Mouse (Mus musculus) MEL (cell line): ENCODE data around the gene Ttll8. TPM values are rescaled to one million over a fixed set of nuclear protein-coding genes. Genes with fewer than 3 reads are reported as not detected.

Source experiments
- DNase-seq: peaks from one replicate; pipeline ENCODE4 v3.0.0; 2011; ENCODE audit warnings: low read depth, low spot score
- H3K27ac ChIP-seq: 2 replicates; pipeline ENCODE4 v1.5.1; 2012; ENCODE audit warnings: low read depth, mild to moderate bottlenecking, control low read depth, low read length, moderate library complexity; ENCODE audit not compliant: control insufficient read depth
- H3K27me3 ChIP-seq, 2 experiments: fragments of 150-350 bp in 1 of 2; sonication (generic) in 1 of 2; 2 replicates each; pipeline ENCODE4 v1.6.1; 2012; ENCODE audit warnings: low read length in 2 of 2, mild to moderate bottlenecking in 2 of 2, improper control_type of control experiment in 1 of 2, moderate library complexity in 1 of 2; ENCODE audit not compliant: insufficient read depth in 2 of 2, control insufficient read depth in 1 of 2
- H3K36me3 ChIP-seq, 2 experiments: 2 replicates each; pipeline ENCODE4 v1.6.1; 2012 to 2014; ENCODE audit warnings: low read length in 2 of 2, improper control_type of control experiment in 1 of 2, inconsistent platforms in 1 of 2, mild to moderate bottlenecking in 1 of 2; ENCODE audit not compliant: insufficient read depth in 2 of 2, control insufficient read depth in 1 of 2
- H3K4me1 ChIP-seq, 2 experiments: fragments of 150-350 bp in 1 of 2; sonication (generic) in 1 of 2; 2 replicates each; pipeline ENCODE4 v1.6.1; 2012; ENCODE audit warnings: low read length in 2 of 2, improper control_type of control experiment in 1 of 2, mild to moderate bottlenecking in 1 of 2; ENCODE audit not compliant: insufficient read depth in 2 of 2, control insufficient read depth in 1 of 2
- H3K4me3 ChIP-seq, 2 experiments: fragments of 150-350 bp in 1 of 2; sonication (generic) in 1 of 2; 2 replicates each; pipeline ENCODE4 v1.5.1; 2012; ENCODE audit warnings: low read depth in 2 of 2, low read length in 2 of 2, mild to moderate bottlenecking in 2 of 2, moderate library complexity in 2 of 2, control low read depth in 1 of 2, improper control_type of control experiment in 1 of 2; ENCODE audit not compliant: control insufficient read depth in 1 of 2, insufficient read depth in 1 of 2
- H3K79me2 ChIP-seq: 2 replicates; pipeline ENCODE4 v1.6.1; 2012; ENCODE audit warnings: mild to moderate bottlenecking, low read length, moderate library complexity; ENCODE audit not compliant: control insufficient read depth, poor library complexity, insufficient read depth
- H3K9ac ChIP-seq: 2 replicates; pipeline ENCODE4 v1.6.1; 2012; ENCODE audit warnings: low read depth, mild to moderate bottlenecking, control low read depth, low read length, moderate library complexity; ENCODE audit not compliant: control insufficient read depth, poor library complexity, severe bottlenecking
- H3K9me3 ChIP-seq: fragments of 150-350 bp; sonication (generic); replicated peaks from 2 replicates; pipeline ENCODE4 v1.6.1; 2012; ENCODE audit warnings: mild to moderate bottlenecking, low read length, improper control_type of control experiment, moderate library complexity; ENCODE audit not compliant: insufficient read depth
- BHLHE40 ChIP-seq: IDR thresholded peaks from 2 replicates; pipeline ENCODE4 v1.6.1; 2012; ENCODE audit warnings: low read depth, mild to moderate bottlenecking, inconsistent platforms, low read length, improper control_type of control experiment, borderline replicate concordance
- CHD2 ChIP-seq: IDR thresholded peaks from 2 replicates; pipeline ENCODE4 v1.6.1; 2011; ENCODE audit warnings: low read length, improper control_type of control experiment
- CTCF ChIP-seq, 3 experiments: IDR thresholded peaks in 2 of 3; conservative IDR thresholded peaks in 1 of 3; 2 replicates each; pipeline ENCODE4 v1.5.1; 2011 to 2012; ENCODE audit warnings: low read length in 3 of 3, low read depth in 2 of 3, mild to moderate bottlenecking in 2 of 3, improper control_type of control experiment in 1 of 3, inconsistent platforms in 1 of 3, mixed read lengths in 1 of 3, moderate library complexity in 1 of 3; ENCODE audit not compliant: control insufficient read depth in 1 of 3, insufficient read depth in 1 of 3, poor library complexity in 1 of 3, severe bottlenecking in 1 of 3
- EP300 ChIP-seq, 2 experiments: IDR thresholded peaks; 2 replicates each; pipeline ENCODE4 v1.6.1; 2011; ENCODE audit warnings: improper control_type of control experiment in 2 of 2, low read length in 2 of 2, low read depth in 1 of 2, mild to moderate bottlenecking in 1 of 2
- ETS1 ChIP-seq: IDR thresholded peaks from 2 replicates; pipeline ENCODE4 v1.6.1; 2012; ENCODE audit warnings: low read depth, mild to moderate bottlenecking, inconsistent platforms, low read length, improper control_type of control experiment, moderate library complexity
- GABPA ChIP-seq: IDR thresholded peaks from 2 replicates; pipeline ENCODE4 v1.6.1; 2012; ENCODE audit warnings: low read depth, mild to moderate bottlenecking, inconsistent platforms, low read length, improper control_type of control experiment, moderate library complexity
- HCFC1 ChIP-seq: IDR thresholded peaks from 2 replicates; pipeline ENCODE4 v1.6.1; 2012; ENCODE audit warnings: low read depth, mild to moderate bottlenecking, inconsistent platforms, low read length, improper control_type of control experiment, moderate library complexity
- KAT2A ChIP-seq: conservative IDR thresholded peaks from 2 replicates; pipeline ENCODE4 v1.6.1; 2012; ENCODE audit warnings: low read depth, low read length, improper control_type of control experiment, inconsistent platforms
- MAFK ChIP-seq: IDR thresholded peaks from 2 replicates; pipeline ENCODE4 v1.6.1; 2011; ENCODE audit warnings: low read depth, mild to moderate bottlenecking, low read length, improper control_type of control experiment, borderline replicate concordance
- MEF2A ChIP-seq: IDR thresholded peaks from 2 replicates; pipeline ENCODE4 v1.6.1; 2014; ENCODE audit warnings: low read depth, mild to moderate bottlenecking, inconsistent platforms, low read length, improper control_type of control experiment; ENCODE audit not compliant: poor library complexity, insufficient replicate concordance, severe bottlenecking; ENCODE audit errors: extremely low read depth
- MYB ChIP-seq: IDR thresholded peaks from 2 replicates; pipeline ENCODE4 v1.6.1; 2011; ENCODE audit warnings: mild to moderate bottlenecking, low read depth, low read length, improper control_type of control experiment
- MYC ChIP-seq: IDR thresholded peaks from 2 replicates; pipeline ENCODE4 v1.6.1; 2011; ENCODE audit warnings: low read depth, mild to moderate bottlenecking, low read length, improper control_type of control experiment, moderate library complexity
- NRF1 ChIP-seq: IDR thresholded peaks from 2 replicates; pipeline ENCODE4 v1.6.1; 2014; ENCODE audit warnings: low read depth, mild to moderate bottlenecking, inconsistent platforms, low read length, improper control_type of control experiment, moderate library complexity; ENCODE audit not compliant: poor library complexity, insufficient read depth, severe bottlenecking
- POLR2AphosphoS5 ChIP-seq: IDR thresholded peaks from 2 replicates; pipeline ENCODE4 v1.6.1; 2012; ENCODE audit warnings: low read depth, borderline replicate concordance, mild to moderate bottlenecking, inconsistent platforms, low read length, moderate library complexity, mixed read lengths
- RAD21 ChIP-seq: IDR thresholded peaks from 2 replicates; pipeline ENCODE4 v1.6.1; 2011; ENCODE audit warnings: mild to moderate bottlenecking, low read depth, low read length, improper control_type of control experiment
- SIN3A ChIP-seq: IDR thresholded peaks from 2 replicates; pipeline ENCODE4 v1.6.1; 2012; ENCODE audit warnings: low read length, improper control_type of control experiment, inconsistent platforms
- SMC3 ChIP-seq: IDR thresholded peaks from 2 replicates; pipeline ENCODE4 v1.6.1; 2011; ENCODE audit warnings: low read depth, low read length, improper control_type of control experiment
- TAL1 ChIP-seq: IDR thresholded peaks from 2 replicates; pipeline ENCODE4 v1.6.1; 2012; ENCODE audit warnings: mild to moderate bottlenecking, inconsistent platforms, low read length, moderate library complexity, mixed read lengths
- TBP ChIP-seq: IDR thresholded peaks from 2 replicates; pipeline ENCODE4 v1.8.0; 2011; ENCODE audit warnings: low read depth, low read length, improper control_type of control experiment
- UBTF ChIP-seq: IDR thresholded peaks from 2 replicates; pipeline ENCODE4 v1.6.1; 2012; ENCODE audit warnings: low read depth, mild to moderate bottlenecking, inconsistent platforms, low read length, improper control_type of control experiment, moderate library complexity, borderline replicate concordance; ENCODE audit not compliant: insufficient read depth
- USF1 ChIP-seq: IDR thresholded peaks from 2 replicates; pipeline ENCODE4 v1.6.1; 2014; ENCODE audit warnings: low read depth, mild to moderate bottlenecking, inconsistent platforms, low read length, improper control_type of control experiment, moderate library complexity
- USF2 ChIP-seq, 2 experiments: IDR thresholded peaks; 2 replicates each; pipeline ENCODE4 v1.6.1; 2011 to 2012; ENCODE audit warnings: improper control_type of control experiment in 2 of 2, low read length in 2 of 2, borderline replicate concordance in 1 of 2, inconsistent platforms in 1 of 2, low read depth in 1 of 2, mild to moderate bottlenecking in 1 of 2; ENCODE audit not compliant: insufficient read depth in 1 of 2
- ZMIZ1 ChIP-seq: IDR thresholded peaks from 2 replicates; pipeline ENCODE4 v1.6.1; 2012; ENCODE audit warnings: low read depth, mild to moderate bottlenecking, inconsistent platforms, low read length, improper control_type of control experiment, moderate library complexity
- ZNF384 ChIP-seq: IDR thresholded peaks from 2 replicates; pipeline ENCODE4 v1.6.1; 2012; ENCODE audit warnings: low read depth, mild to moderate bottlenecking, inconsistent platforms, low read length, improper control_type of control experiment
- polyA plus RNA-seq, 2 experiments: library from polyadenylated mRNA; stranded (reverse) in 1 of 2; unstranded in 1 of 2; fragments of >175 nt in 1 of 2; fragments of >200 nt in 1 of 2; gene quantifications; 2 replicates each; pipeline versions ENCODE4 v1.2.1 to v1.2.4; 2012; ENCODE audit warnings: low replicate concordance in 2 of 2, low read depth in 1 of 2; ENCODE audit not compliant: insufficient read length in 2 of 2, insufficient read depth in 1 of 2, missing spikeins in 1 of 2
- total RNA-seq: library from RNA; depleted of rRNA; stranded (reverse); fragments of 300-350 nt; gene quantifications from 2 replicates; pipeline ENCODE4 v1.2.3, GENCODE M21; 2012

The Ttll8 gene
- total and polyA plus RNA-seq, 3 experiments = not detected

DNA sequence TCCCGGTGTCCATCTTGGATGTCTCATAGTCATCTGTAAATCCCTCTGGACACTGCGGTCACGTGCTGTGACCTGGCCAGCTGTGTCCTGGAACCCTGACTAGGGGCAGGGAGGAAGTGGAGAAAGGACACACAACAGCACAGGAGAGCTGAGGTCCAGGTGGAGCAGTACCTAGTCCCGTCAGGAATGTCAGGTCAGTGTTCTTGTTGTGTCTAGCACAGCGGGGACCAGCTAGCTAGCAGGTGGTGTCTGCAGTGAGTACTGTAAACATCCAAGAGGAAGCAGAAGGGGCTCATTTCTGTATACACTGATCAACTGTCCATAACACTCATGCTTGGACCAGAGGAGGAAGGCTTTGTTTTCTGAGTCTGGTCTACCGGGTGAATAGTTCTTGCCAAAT, 68.8 kb downstream of the Ttll8 start:
- H3K79me2 ChIP-seq = no peaks in the 10 kb centered on the region
- no peaks in the 10 kb centered on the region for H3K36me3 ChIP-seq
- H3K4me3 ChIP-seq = no peak overlapping the region
- peaks cover 8 to 19% of the 10 kb centered on the region in 2 experiments for H3K27me3 ChIP-seq
- no peaks in the 10 kb centered on the region for H3K9me3 ChIP-seq
- no peak overlapping the region for H3K9ac ChIP-seq
- H3K27ac ChIP-seq = no peak overlapping the region
- TF ChIP-seq USF1 = no peak
- TF ChIP-seq RAD21 = no peak
- no peak for TF ChIP-seq USF2 (IDR thresholded peaks at IDR 0.05; ENCODE audit: borderline replicate concordance in 1 of 2, insufficient read depth in 1 of 2, low read depth in 1 of 2, low read length in 2 of 2)
- TF ChIP-seq, all 39 proteins: peak for 0
- DNase-seq = no peak
- H3K4me1 ChIP-seq = no peaks in the 10 kb centered on the region

GRCm38 (mm10) chr15:88883342-88883741, 70.9 kb downstream of the Ttll8 start:
- Histone ChIP-seq H3K79me2 (no peaks in the 10 kb centered on the region), H3K27me3 (peaks cover 8 to 19% of the 10 kb centered on the region in 2 experiments), H3K36me3 (no peaks in the 10 kb centered on the region), H3K4me1 (no peaks in the 10 kb centered on the region), H3K4me3 (no peak overlapping the region), H3K9ac (no peak overlapping the region), H3K9me3 (no peaks in the 10 kb centered on the region), H3K27ac (no peak overlapping the region)
- TF ChIP-seq CHD2 (no peak), SIN3A (no peak), KAT2A (no peak), MAFK (no peak), USF2 (IDR thresholded peaks at IDR 0.05; ENCODE audit: borderline replicate concordance in 1 of 2, insufficient read depth in 1 of 2, low read depth in 1 of 2, low read length in 2 of 2) (no peak), NRF1 (no peak), MYC (no peak), ETS1 (no peak), POLR2AphosphoS5 (no peak), ZMIZ1 (no peak), GABPA (no peak), TAL1 (no peak), MEF2A (no peak)
- DNase-seq = no peak

DNA sequence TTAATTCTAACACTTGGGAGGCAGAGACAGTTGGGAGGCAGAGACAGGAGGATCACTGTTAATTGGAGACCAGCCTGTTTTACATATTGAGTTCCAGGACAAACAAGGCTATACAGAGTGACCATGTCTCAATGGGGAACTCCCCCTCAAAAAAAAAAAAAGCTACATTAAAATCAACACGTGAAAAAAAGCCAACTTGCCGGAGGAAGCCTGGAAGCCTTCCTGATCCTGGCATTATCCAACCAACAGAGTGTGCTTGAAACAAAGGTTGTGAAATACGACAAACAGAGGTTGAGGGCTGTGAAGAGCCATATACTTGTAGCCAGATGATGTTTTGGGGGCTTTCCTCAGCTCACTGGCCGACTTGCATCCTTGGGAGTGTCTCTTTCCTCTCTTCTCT, 71.4 kb downstream of the Ttll8 start:
- H3K4me3 ChIP-seq = no peak overlapping the region
- H3K27ac ChIP-seq = no peak overlapping the region
- DNase-seq = no peak
- TF ChIP-seq MYB = no peak
- no peak for TF ChIP-seq CTCF (IDR thresholded peaks at IDR 0.05 in 2 of 3, conservative IDR thresholded peaks at IDR 0.05 in 1 of 3; ENCODE audit: control insufficient read depth in 1 of 3, insufficient read depth in 1 of 3, low read depth in 2 of 3, low read length in 3 of 3, poor library complexity in 1 of 3, severe bottlenecking in 1 of 3)
- TF ChIP-seq HCFC1 = no peak
- TF ChIP-seq TBP = no peak
- no peak for TF ChIP-seq RAD21
- TF ChIP-seq GABPA = no peak
- no peak for TF ChIP-seq CHD2
- no peak for TF ChIP-seq ETS1
- no peak for TF ChIP-seq ZMIZ1
- TF ChIP-seq UBTF = no peak
- no peak for TF ChIP-seq EP300 (IDR thresholded peaks at IDR 0.05; ENCODE audit: low read depth in 1 of 2, low read length in 2 of 2)
- no peak for TF ChIP-seq USF1
- no peak for TF ChIP-seq ZNF384
- TF ChIP-seq POLR2AphosphoS5 = no peak
- no peak for TF ChIP-seq NRF1
- TF ChIP-seq BHLHE40 = no peak
- no peak for TF ChIP-seq SMC3
- TF ChIP-seq KAT2A = no peak

More for the DNA sequence above, 71.4 kb downstream of the Ttll8 start:
- H3K36me3 ChIP-seq = no peaks in the 10 kb centered on the region
- H3K9me3 ChIP-seq = no peaks in the 10 kb centered on the region
- H3K27me3 ChIP-seq = peaks cover 5 to 19% of the 10 kb centered on the region in 2 experiments
- H3K4me1 ChIP-seq = no peaks in the 10 kb centered on the region
- H3K79me2 ChIP-seq = no peaks in the 10 kb centered on the region
- no peak overlapping the region for H3K9ac ChIP-seq
